Mouse (Mus musculus): Measurements from ENCODE around the gene Ercc6. TPM values are rescaled to one million over a fixed set of nuclear protein-coding genes. Genes with fewer than 3 reads are reported as not detected.
A peak's percentile ranks its signal among the peaks of the same experiment; 100 is the strongest.

Ercc6 gene
- polyA plus RNA-seq, 1 experiment from 2014 or later = 7.9 TPM

- Histone ChIP-seq H3K9me3 (ENCODE audit: control insufficient read depth, low read length) (no peaks in the 10 kb centered on the region), H3K4me2 (ENCODE audit: low read length) (no peak overlapping the region), H3K27me3 (ENCODE audit: control insufficient read depth, insufficient read depth, low read length) (no peaks in the 10 kb centered on the region), H3K36me3 (ENCODE audit: control insufficient read depth, insufficient read depth, low read length) (no peaks in the 10 kb centered on the region), H3K4me3 (ENCODE audit: control insufficient read depth in 1 of 2, insufficient read depth in 1 of 2, low read depth in 1 of 2, low read length in 2 of 2) (no peak overlapping the region), H3K27ac (replicated peaks in 1 of 2; ENCODE audit: control insufficient read depth in 1 of 2, insufficient read depth in 1 of 2, low read depth in 2 of 2, low read length in 2 of 2) (no peak overlapping the region), H3K9ac (ENCODE audit: low read length) (no peak overlapping the region), H3K4me1 (ENCODE audit: control insufficient read depth in 2 of 2, insufficient read depth in 2 of 2, low read length in 2 of 2) (peaks cover 0 to 3% of the 10 kb centered on the region in 2 experiments; a peak in 1 of 4 replicates)
- no peak for ATAC-seq (ENCODE audit: insufficient number of reproducible peaks, insufficient read depth, low FRiP score, low read depth)
- 41% methylated on average over 2 of the region's 2 CpGs for WGBS
Measured at GRCm38 (mm10) chr14:32627271-32627670, 114.0 kb downstream of the Ercc6 start.

DNA sequence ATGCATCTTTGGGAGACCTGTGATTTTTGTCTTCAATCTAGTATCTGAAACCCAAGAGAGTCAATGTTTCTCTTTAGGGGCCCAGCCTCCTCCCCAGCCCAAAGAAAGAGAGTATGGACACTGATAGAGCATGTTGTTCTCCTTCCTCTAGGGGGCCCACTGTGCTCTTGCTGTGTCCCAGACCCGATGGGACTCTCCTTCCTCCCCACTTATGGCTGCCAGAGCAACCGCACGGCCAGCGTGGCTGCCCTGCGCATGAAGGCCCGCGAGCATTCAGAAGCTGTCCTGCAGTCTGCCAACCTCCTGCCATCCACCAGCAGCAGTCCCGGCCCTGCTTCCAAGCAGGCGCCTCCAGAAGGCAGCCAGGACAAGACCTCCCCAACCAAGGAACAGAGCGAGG lies 115.3 kb downstream of the Ercc6 start:
- no peak overlapping the region; the same call in 1 of the 2 replicates for H3K9ac ChIP-seq (ENCODE audit: low read length)
- ATAC-seq (ENCODE audit: insufficient number of reproducible peaks, insufficient read depth, low FRiP score, low read depth) = no peak
- H3K4me3 ChIP-seq (ENCODE audit: control insufficient read depth in 1 of 2, insufficient read depth in 1 of 2, low read depth in 1 of 2, low read length in 2 of 2) = peak overlapping the region in 1 of 2 experiments; percentile 29; a peak in 1 of 4 replicates
- H3K27me3 ChIP-seq (ENCODE audit: control insufficient read depth, insufficient read depth, low read length) = no peaks in the 10 kb centered on the region
- peak overlapping the region; percentile 47 for H3K4me2 ChIP-seq (ENCODE audit: low read length)
- no peaks in the 10 kb centered on the region for H3K9me3 ChIP-seq (ENCODE audit: control insufficient read depth, low read length)
- no peaks in the 10 kb centered on the region for H3K36me3 ChIP-seq (ENCODE audit: control insufficient read depth, insufficient read depth, low read length)
- WGBS = 28% methylated on average over 10 of the region's 10 CpGs
- no peak overlapping the region for H3K27ac ChIP-seq (replicated peaks in 1 of 2; ENCODE audit: control insufficient read depth in 1 of 2, insufficient read depth in 1 of 2, low read depth in 2 of 2, low read length in 2 of 2)
- H3K4me1 ChIP-seq (ENCODE audit: control insufficient read depth in 2 of 2, insufficient read depth in 2 of 2, low read length in 2 of 2) = peaks cover 0 to 3% of the 10 kb centered on the region in 2 experiments; a peak in 1 of 4 replicates

Other genes with a start within 250 kb of the Ercc6 start
- 12.5 and 13.1 TPM in 2 replicates for gene Ogdhl, start 191.5 kb upstream of the Ercc6 start, polyA plus RNA-seq (2014; fragmentation: Nextera tagmentation; extraction: Ambion mirVana)
- gene 1700024G13Rik, start 125.1 kb upstream of the Ercc6 start, polyA plus RNA-seq (2014; fragmentation: Nextera tagmentation; extraction: Ambion mirVana) = not detected in 2 replicates
- 0.11 and 0.82 TPM in 2 replicates for gene Slc18a3, start 48.7 kb upstream of the Ercc6 start, polyA plus RNA-seq (2014; fragmentation: Nextera tagmentation; extraction: Ambion mirVana)
- gene Chat, start 47.5 kb upstream of the Ercc6 start, polyA plus RNA-seq (2014; fragmentation: Nextera tagmentation; extraction: Ambion mirVana) = 0.08 TPM in 1 of 2 replicates, not detected in the other
- gene Prrxl1, start 85.9 kb downstream of the Ercc6 start, polyA plus RNA-seq (2014; fragmentation: Nextera tagmentation; extraction: Ambion mirVana) = 0.07 and 0.19 TPM in 2 replicates
- gene 3425401B19Rik, start 171.8 kb downstream of the Ercc6 start, polyA plus RNA-seq (2014; fragmentation: Nextera tagmentation; extraction: Ambion mirVana) = 8.3 and 9.1 TPM in 2 replicates

All from heart, embryonic 14.5 days (tissue).